Mouse (Mus musculus): ENCODE results near the gene Vdr. TPM values are rescaled to one million over a fixed set of nuclear protein-coding genes. Genes with fewer than 3 reads are reported as not detected.

Gene Vdr
- total RNA-seq (2023) = 0.89 TPM

DNA sequence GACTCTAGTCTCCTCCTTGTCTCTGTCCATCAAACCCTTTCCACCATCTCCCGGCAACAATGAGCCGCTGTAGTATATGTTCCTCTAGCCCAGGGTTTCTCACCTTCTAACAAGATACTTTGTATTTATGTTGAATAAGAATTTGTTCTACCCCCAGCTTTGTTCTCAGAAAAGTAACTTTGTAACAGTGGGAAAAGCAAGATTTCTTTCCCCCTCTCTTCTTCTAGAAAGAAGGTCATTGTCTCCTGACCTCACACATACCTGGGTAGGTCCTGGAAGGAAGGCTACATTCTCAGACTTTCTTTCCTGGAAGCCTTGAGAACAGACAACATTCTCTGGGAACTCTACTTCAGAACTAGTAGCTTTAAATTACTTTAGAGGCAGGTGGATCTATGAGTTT is at the start of gene Vdr:
TSS of gene Vdr (minus strand) at position 101 of the 400 bp plus-strand sequence.

GRCm38 (mm10) chr15:97844037-97845034 is 66.1 kb downstream of the Vdr start, which contains the start of gene Hdac7:
Gene Hdac7 (minus strand): TSS chr15:97844502.

Other genes with a start within 250 kb of the Vdr start
- gene Rpap3, start 204.8 kb downstream of the Vdr start, total RNA-seq (2023) = 19.2 TPM
- 0.47 TPM for gene Endou, start 179.3 kb downstream of the Vdr start, total RNA-seq (2023)
- gene Rapgef3, start 142.7 kb downstream of the Vdr start, total RNA-seq (2023) = 2.7 TPM
- gene Slc48a1, start 132.1 kb downstream of the Vdr start, total RNA-seq (2023) = 24.7 TPM
- gene Hdac7, start 66.1 kb downstream of the Vdr start, total RNA-seq (2023) = 142 TPM
- 17.4 TPM for gene Tmem106c, start 53.6 kb upstream of the Vdr start, total RNA-seq (2023)
- gene Col2a1, start 94.1 kb upstream of the Vdr start, total RNA-seq (2023) = 0.59 TPM
- gene Pfkm, start 182.0 kb upstream of the Vdr start, total RNA-seq (2023) = 14.6 TPM
- 49.2 TPM for gene Senp1, start 183.1 kb upstream of the Vdr start, total RNA-seq (2023)

All from CD4-positive naive resting alpha-beta T cell, adult 57 days (primary cell).